Mouse (Mus musculus) neural tube, embryonic 12.5 days (tissue): ENCODE data around the gene Olfr1447. TPM values are rescaled to one million over a fixed set of nuclear protein-coding genes. Genes with fewer than 3 reads are reported as not detected.

ENCODE experiments used
- ATAC-seq: fragments of 200-750 bp; cut with Nextera tagmentation; 2 replicates; pipeline ENCODE4 v1.8.0; 2017; ENCODE audit warnings: low read depth, mild to moderate bottlenecking, moderate TSS enrichment, moderate library complexity; ENCODE audit not compliant: low FRiP score
- H3K27ac ChIP-seq: fragments of 300-500 bp; sonication (generic); 2 replicates; pipeline ENCODE4 v1.5.1; 2016
- H3K27me3 ChIP-seq: fragments of 300-500 bp; sonication (generic); replicated peaks from 2 replicates; pipeline ENCODE4 v1.6.1; 2016; ENCODE audit warnings: mild to moderate bottlenecking
- H3K36me3 ChIP-seq: fragments of 300-500 bp; sonication (generic); 2 replicates; pipeline ENCODE4 v1.6.1; 2016; ENCODE audit warnings: mild to moderate bottlenecking
- H3K4me1 ChIP-seq: fragments of 300-500 bp; sonication (generic); 2 replicates; pipeline ENCODE4 v1.6.1; 2016
- H3K4me2 ChIP-seq: fragments of 300-500 bp; sonication (generic); replicated peaks from 2 replicates; pipeline ENCODE4 v1.6.1; 2016; ENCODE audit warnings: mild to moderate bottlenecking
- H3K4me3 ChIP-seq: fragments of 300-500 bp; sonication (generic); 2 replicates; pipeline ENCODE4 v1.5.1; 2016
- H3K9ac ChIP-seq: fragments of 300-500 bp; sonication (generic); 2 replicates; pipeline ENCODE4 v1.6.1; 2016; ENCODE audit warnings: mild to moderate bottlenecking
- H3K9me3 ChIP-seq: fragments of 300-500 bp; sonication (generic); 2 replicates; pipeline ENCODE4 v1.6.1; 2016; ENCODE audit warnings: mild to moderate bottlenecking
- WGBS: fragments of 180-500 bp; shearing (Covaris S2); methylation state at CpG from one replicate; pipeline ENCODE4 v1.1.7; 2016; 5-methylcytosine and 5-hydroxymethylcytosine counted together
- polyA plus RNA-seq: library from polyadenylated mRNA; unstranded; fragments of >200 nt; fragmentation: Nextera tagmentation; extraction: Ambion mirVana; gene quantifications from 2 replicates; pipeline ENCODE4 v1.2.1, GENCODE M21; 2016

Olfr1447 gene
- polyA plus RNA-seq = not detected in 2 replicates

GRCm38 (mm10) chr19:12903643-12904042 lies at the start of gene Olfr1447:
Gene Olfr1447 (minus strand): TSS chr19:12903743.
- no peaks in the 10 kb centered on the region for H3K36me3 ChIP-seq
- no peak within 1 kb of the TSS for H3K4me2 ChIP-seq
- no peak within 1 kb of the TSS for H3K27ac ChIP-seq
- H3K9ac ChIP-seq = no peak within 1 kb of the TSS
- no peaks in the 10 kb centered on the region for H3K4me1 ChIP-seq
- 0 out of 2 replicates have a peak, but pooled peaks cover 6% of the 10 kb centered on the region for H3K9me3 ChIP-seq
- no peak within 1 kb of the TSS for H3K4me3 ChIP-seq
- 95% methylated on average over 1 of the region's 1 CpGs for WGBS
- no peak for ATAC-seq
- no peaks in the 10 kb centered on the region for H3K27me3 ChIP-seq

DNA sequence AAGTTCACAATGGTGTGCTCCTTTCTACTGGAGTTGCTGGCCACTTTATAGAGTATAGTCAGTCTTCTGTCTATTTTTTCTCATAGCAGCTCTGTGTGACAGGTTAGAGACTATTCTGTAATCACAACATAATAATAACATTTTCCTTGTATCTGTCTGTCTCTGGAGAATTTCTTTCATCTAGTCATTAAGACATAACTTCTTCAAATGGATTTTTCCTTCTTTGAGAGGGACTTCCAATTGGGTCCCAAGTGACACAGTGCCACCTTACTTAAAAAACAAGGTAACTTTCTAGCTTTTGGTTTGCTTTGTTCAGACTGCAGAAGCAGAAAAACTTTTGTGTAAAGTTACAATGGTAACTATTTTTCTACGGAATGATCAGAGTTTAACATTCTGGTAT lies 46.4 kb upstream of the Olfr1447 start, which contains the start of gene Olfr1450:
Olfr1450 (plus strand) TSS at position 301 of the 400 bp plus-strand sequence.
- no peaks in the 10 kb centered on the region for H3K4me1 ChIP-seq
- peaks cover 4% of the 10 kb centered on the region for H3K9me3 ChIP-seq
- H3K4me2 ChIP-seq = no peak within 1 kb of the TSS
- H3K27me3 ChIP-seq = no peaks in the 10 kb centered on the region
- 80% methylated on average over 1 of the region's 1 CpGs for WGBS
- no peak for ATAC-seq
- H3K9ac ChIP-seq = no peak within 1 kb of the TSS
- no peak within 1 kb of the TSS for H3K4me3 ChIP-seq
- H3K36me3 ChIP-seq = no peaks in the 10 kb centered on the region
- no peak within 1 kb of the TSS for H3K27ac ChIP-seq

- Histone ChIP-seq H3K36me3 (no peaks in the 10 kb centered on the region), H3K4me2 (no peak within 1 kb of the TSS)
- ATAC-seq = no peak
Measured at GRCm38 (mm10) chr19:12930540-12930939, 27.0 kb upstream of the Olfr1447 start, which contains the start of gene Olfr1449. Gene Olfr1449 (plus strand): TSS chr19:12930840.

DNA sequence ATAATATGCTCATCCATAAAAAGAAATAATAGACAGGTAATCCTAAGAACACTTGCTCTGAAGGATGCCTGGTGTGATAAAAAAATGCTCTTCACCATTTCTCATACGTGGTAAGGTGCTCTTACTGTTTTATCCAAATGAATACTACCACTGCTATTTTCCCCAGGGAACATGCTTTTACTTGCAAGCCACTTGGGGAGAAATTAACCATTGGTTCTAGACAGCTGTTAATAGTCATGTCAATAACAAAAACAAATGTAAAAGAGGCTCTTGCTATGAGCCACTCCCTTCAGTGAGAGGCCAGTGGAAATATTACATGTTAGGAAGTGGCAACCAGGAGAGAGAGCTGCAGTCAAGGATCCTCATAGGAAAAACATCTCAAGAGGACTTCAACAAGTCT lies 20.8 kb upstream of the Olfr1447 start, which contains the start of gene Olfr1448:
Olfr1448 (minus strand) TSS at position 101 of the 400 bp plus-strand sequence.
- WGBS = 75% methylated on average over 1 of the region's 1 CpGs
- no peak within 1 kb of the TSS for H3K4me2 ChIP-seq
- H3K27me3 ChIP-seq = no peaks in the 10 kb centered on the region
- H3K4me1 ChIP-seq = no peaks in the 10 kb centered on the region
- H3K9ac ChIP-seq = no peak within 1 kb of the TSS
- no peak within 1 kb of the TSS for H3K4me3 ChIP-seq
- no peaks in the 10 kb centered on the region for H3K36me3 ChIP-seq
- H3K27ac ChIP-seq = no peak within 1 kb of the TSS
- ATAC-seq = no peak
- H3K9me3 ChIP-seq = peaks cover 3% of the 10 kb centered on the region; the same call in 1 of the 2 replicates

More at GRCm38 (mm10) chr19:12930540-12930939, 27.0 kb upstream of the Olfr1447 start, which contains the start of gene Olfr1449:
- Histone ChIP-seq H3K4me1 (no peaks in the 10 kb centered on the region), H3K9ac (no peak within 1 kb of the TSS), H3K9me3 (peaks cover 12% of the 10 kb centered on the region; the same call in 1 of the 2 replicates), H3K4me3 (no peak within 1 kb of the TSS), H3K27ac (no peak within 1 kb of the TSS), H3K27me3 (no peaks in the 10 kb centered on the region)

- Histone ChIP-seq H3K9ac (no peak within 1 kb of the TSS), H3K36me3 (no peaks in the 10 kb centered on the region), H3K27me3 (no peaks in the 10 kb centered on the region), H3K27ac (no peak within 1 kb of the TSS), H3K4me1 (no peaks in the 10 kb centered on the region), H3K4me3 (no peak within 1 kb of the TSS), H3K9me3 (no peaks in the 10 kb centered on the region; the same call in 1 of the 2 replicates), H3K4me2 (no peak within 1 kb of the TSS)
- ATAC-seq = no peak
- 69% methylated on average over 1 of the region's 1 CpGs for WGBS
Measured at GRCm38 (mm10) chr19:12893424-12893823, 10.1 kb downstream of the Olfr1447 start, which contains the start of gene Olfr1446. Gene Olfr1446 (minus strand): TSS chr19:12893524.

DNA sequence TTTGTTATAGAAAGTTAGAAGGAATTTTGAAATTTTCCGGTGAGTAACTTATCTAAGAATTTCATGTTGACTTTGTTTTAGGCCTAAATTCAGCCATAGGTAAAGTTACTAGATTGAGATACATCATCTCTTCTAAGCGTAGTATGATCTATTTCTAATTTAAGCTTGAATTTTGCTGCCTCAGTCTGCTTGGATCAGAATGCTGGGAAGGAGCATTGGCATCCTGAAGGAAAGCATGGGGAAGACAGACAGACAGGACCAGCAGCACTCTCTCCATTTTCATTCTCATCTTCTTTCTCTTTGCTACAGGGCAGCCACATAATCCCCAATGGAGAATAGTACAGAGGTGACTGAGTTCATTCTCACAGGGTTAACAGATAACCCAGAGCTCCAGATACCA lies 20.0 kb downstream of the Olfr1447 start, which contains the start of gene Olfr1445:
Olfr1445 (plus strand) TSS at position 301 of the 400 bp plus-strand sequence.
- WGBS = 91% methylated on average over 2 of the region's 2 CpGs
- Histone ChIP-seq H3K4me3 (no peak within 1 kb of the TSS), H3K36me3 (no peaks in the 10 kb centered on the region), H3K27me3 (no peaks in the 10 kb centered on the region), H3K27ac (no peak within 1 kb of the TSS), H3K4me2 (no peak within 1 kb of the TSS), H3K4me1 (no peaks in the 10 kb centered on the region), H3K9ac (no peak within 1 kb of the TSS), H3K9me3 (no peaks in the 10 kb centered on the region)
- ATAC-seq = no peak

DNA sequence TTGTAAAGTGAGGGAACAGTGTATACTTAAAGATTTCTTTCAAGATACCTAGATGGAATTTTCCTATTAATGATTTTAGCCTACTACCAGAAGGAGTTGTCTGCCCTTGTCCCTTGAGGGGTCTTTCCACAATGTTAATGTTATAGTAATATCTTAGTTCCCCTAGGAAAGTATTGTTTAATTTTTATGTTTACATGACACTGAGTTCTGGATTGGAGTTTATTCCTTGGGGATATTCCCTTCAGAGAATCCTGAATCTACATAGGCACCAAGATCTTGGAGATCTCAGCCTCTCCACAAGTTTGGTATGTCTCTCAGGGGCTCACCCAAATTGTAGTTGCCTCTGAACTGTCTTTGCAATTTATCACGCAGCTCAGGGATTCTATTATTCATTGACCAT lies 46.6 kb downstream of the Olfr1447 start, which contains the start of gene Olfr1444:
Olfr1444 (plus strand) TSS at position 301 of the 400 bp plus-strand sequence.
- Histone ChIP-seq H3K4me3 (no peak within 1 kb of the TSS), H3K27me3 (no peaks in the 10 kb centered on the region)
- WGBS = 67% methylated on average over 1 of the region's 1 CpGs

More for the DNA sequence above, 46.6 kb downstream of the Olfr1447 start, which contains the start of gene Olfr1444:
- H3K27ac ChIP-seq = no peak within 1 kb of the TSS
- H3K4me1 ChIP-seq = no peaks in the 10 kb centered on the region
- ATAC-seq = no peak
- no peaks in the 10 kb centered on the region for H3K9me3 ChIP-seq
- H3K9ac ChIP-seq = no peak within 1 kb of the TSS
- H3K4me2 ChIP-seq = no peak within 1 kb of the TSS
- H3K36me3 ChIP-seq = no peaks in the 10 kb centered on the region

Other genes starting within 250 kb of the Olfr1447 start
- gene Olfr1442, start 233.3 kb downstream of the Olfr1447 start, polyA plus RNA-seq = not detected in 2 replicates
- gene Olfr1443, start 225.6 kb downstream of the Olfr1447 start, polyA plus RNA-seq = not detected in 2 replicates
- not detected in 2 replicates for gene Keg1, start 208.0 kb downstream of the Olfr1447 start, polyA plus RNA-seq
- 1.5 and 1.6 TPM in 2 replicates for gene Cntf, start 138.1 kb downstream of the Olfr1447 start, polyA plus RNA-seq
- 19.3 and 19.9 TPM in 2 replicates for gene Zfp91, start 107.6 kb downstream of the Olfr1447 start, polyA plus RNA-seq
- gene Lpxn, start 107.5 kb downstream of the Olfr1447 start, polyA plus RNA-seq = 1.3 and 1.4 TPM in 2 replicates
- gene Gm5244, start 57.1 kb downstream of the Olfr1447 start, polyA plus RNA-seq = not detected in 2 replicates
- gene Olfr1444, start 46.5 kb downstream of the Olfr1447 start, polyA plus RNA-seq = not detected in 2 replicates
- gene Olfr1445, start 19.9 kb downstream of the Olfr1447 start, polyA plus RNA-seq = not detected in 2 replicates
- gene Olfr1446, start 10.2 kb downstream of the Olfr1447 start, polyA plus RNA-seq = not detected in 2 replicates
- not detected in 2 replicates for gene Olfr1448, start 20.7 kb upstream of the Olfr1447 start, polyA plus RNA-seq
- gene Olfr1449, start 27.1 kb upstream of the Olfr1447 start, polyA plus RNA-seq = not detected in 2 replicates
- gene Olfr1450, start 46.5 kb upstream of the Olfr1447 start, polyA plus RNA-seq = not detected in 2 replicates
- gene Olfr1451, start 91.3 kb upstream of the Olfr1447 start, polyA plus RNA-seq = not detected in 2 replicates
- not detected in 2 replicates for gene Olfr1453, start 124.6 kb upstream of the Olfr1447 start, polyA plus RNA-seq
- gene Olfr1454, start 156.9 kb upstream of the Olfr1447 start, polyA plus RNA-seq = not detected in 2 replicates
- gene Olfr1457, start 194.1 kb upstream of the Olfr1447 start, polyA plus RNA-seq = not detected in 2 replicates
- gene Olfr1458, start 203.0 kb upstream of the Olfr1447 start, polyA plus RNA-seq = not detected in 2 replicates
- gene Olfr1459, start 245.8 kb upstream of the Olfr1447 start, polyA plus RNA-seq = not detected in 2 replicates